Mouse (Mus musculus): ENCODE measurements around the gene Phactr1. TPM values are rescaled to one million over a fixed set of nuclear protein-coding genes. Genes with fewer than 3 reads are reported as not detected.

Gene Phactr1
- polyA plus RNA-seq, 2 experiments = 3.6 to 6.7 TPM

DNA sequence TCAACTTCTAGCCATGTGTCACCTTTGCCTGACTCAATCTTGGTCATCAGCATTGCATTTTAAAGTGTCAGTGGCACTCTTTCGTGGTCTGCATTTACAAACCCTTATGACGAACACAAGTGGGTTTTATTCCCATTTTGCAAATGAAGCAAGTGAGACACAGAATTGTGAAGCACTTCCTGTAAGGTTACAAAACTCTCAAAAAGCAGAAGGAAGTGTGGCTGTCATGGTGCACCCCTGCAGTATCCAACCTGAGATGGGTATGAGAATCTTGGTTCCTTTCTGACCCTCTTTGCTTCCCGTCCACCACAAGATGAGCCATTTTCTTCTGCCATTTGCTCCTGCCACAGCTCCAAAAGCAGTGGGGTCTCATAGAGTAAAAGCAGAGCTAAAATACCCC is 295.7 kb downstream of the Phactr1 start:
- Histone ChIP-seq H3K9ac (ENCODE audit: low read depth, low read length, severe bottlenecking) (no peak overlapping the region), H3K36me3 (ENCODE audit: control insufficient read depth, insufficient read depth, low read length) (no peaks in the 10 kb centered on the region), H3K27me3 (ENCODE audit: control insufficient read depth, insufficient read depth, low read length) (no peaks in the 10 kb centered on the region), H3K4me3 (replicated peaks; ENCODE audit: low read length) (no peak overlapping the region), H3K4me2 (replicated peaks; ENCODE audit: low read depth, low read length, severe bottlenecking) (no peak overlapping the region), H3K4me1 (ENCODE audit: control insufficient read depth, insufficient read depth, low read length) (no peaks in the 10 kb centered on the region), H3K27ac (replicated peaks; ENCODE audit: low read depth, low read length) (no peak overlapping the region), H3K9me3 (ENCODE audit: control insufficient read depth, low read length) (no peaks in the 10 kb centered on the region)
- 92% methylated on average over 3 of the region's 3 CpGs for WGBS
- ATAC-seq (ENCODE audit: low FRiP score, low read depth) = no peak
- DNase-seq (ENCODE audit: low spot score) = no peak
- TF ChIP-seq POLR2A (IDR thresholded peaks at IDR 0.05; ENCODE audit: borderline replicate concordance, extremely low read depth, insufficient read depth, insufficient read length) = no peak

DNA sequence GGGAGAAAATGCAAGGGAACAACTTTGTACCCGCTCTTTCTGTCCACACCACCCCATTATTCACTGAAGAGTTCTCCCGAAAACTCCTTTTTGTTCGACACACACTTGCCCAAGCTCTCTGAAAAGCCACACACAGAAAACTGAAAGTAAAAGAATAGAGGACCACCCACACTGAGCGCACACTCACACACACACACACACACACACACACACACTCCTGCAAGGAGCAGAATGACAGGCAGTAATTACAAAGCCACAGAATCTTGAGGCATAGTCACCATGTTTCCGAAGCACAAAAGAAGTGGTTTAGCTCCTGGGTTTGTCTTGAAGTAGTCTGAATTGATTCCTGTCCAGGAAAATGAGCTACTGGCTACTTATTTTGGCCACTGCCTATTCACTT is 296.5 kb downstream of the Phactr1 start:
- H3K4me2 ChIP-seq (replicated peaks; ENCODE audit: low read depth, low read length, severe bottlenecking) = no peak overlapping the region
- H3K36me3 ChIP-seq (ENCODE audit: control insufficient read depth, insufficient read depth, low read length) = no peaks in the 10 kb centered on the region
- WGBS = 84% methylated on average over 5 of the region's 5 CpGs
- H3K9ac ChIP-seq (ENCODE audit: low read depth, low read length, severe bottlenecking) = no peak overlapping the region
- TF ChIP-seq POLR2A (IDR thresholded peaks at IDR 0.05; ENCODE audit: borderline replicate concordance, extremely low read depth, insufficient read depth, insufficient read length) = no peak
- no peaks in the 10 kb centered on the region for H3K4me1 ChIP-seq (ENCODE audit: control insufficient read depth, insufficient read depth, low read length)
- no peak overlapping the region for H3K4me3 ChIP-seq (replicated peaks; ENCODE audit: low read length)
- no peak for DNase-seq (ENCODE audit: low spot score)
- H3K27me3 ChIP-seq (ENCODE audit: control insufficient read depth, insufficient read depth, low read length) = no peaks in the 10 kb centered on the region
- no peaks in the 10 kb centered on the region for H3K9me3 ChIP-seq (ENCODE audit: control insufficient read depth, low read length)
- ATAC-seq (ENCODE audit: low FRiP score, low read depth) = no peak
- H3K27ac ChIP-seq (replicated peaks; ENCODE audit: low read depth, low read length) = no peak overlapping the region

DNA sequence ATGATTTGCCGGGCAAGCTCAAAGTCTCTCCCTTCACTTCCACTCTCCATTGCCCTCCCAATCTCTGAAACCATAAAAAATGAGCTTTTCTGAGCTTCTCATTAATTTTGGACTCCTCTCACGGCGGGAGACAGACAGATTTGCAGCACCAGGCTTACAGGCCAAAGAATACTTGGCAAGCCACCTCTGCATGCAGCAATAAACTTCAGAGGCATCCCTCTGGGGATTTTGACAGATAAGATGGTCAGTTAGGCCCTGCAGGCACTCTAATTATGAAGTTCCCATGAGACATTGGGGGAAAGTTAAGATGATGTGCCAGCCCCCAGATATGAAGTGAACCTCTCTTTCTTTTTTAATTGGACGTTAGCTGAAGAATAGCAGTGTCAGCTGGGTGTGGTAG is 300.2 kb downstream of the Phactr1 start:
- no peak for DNase-seq (ENCODE audit: low spot score)
- H3K9me3 ChIP-seq (ENCODE audit: control insufficient read depth, low read length) = no peaks in the 10 kb centered on the region

DNA sequence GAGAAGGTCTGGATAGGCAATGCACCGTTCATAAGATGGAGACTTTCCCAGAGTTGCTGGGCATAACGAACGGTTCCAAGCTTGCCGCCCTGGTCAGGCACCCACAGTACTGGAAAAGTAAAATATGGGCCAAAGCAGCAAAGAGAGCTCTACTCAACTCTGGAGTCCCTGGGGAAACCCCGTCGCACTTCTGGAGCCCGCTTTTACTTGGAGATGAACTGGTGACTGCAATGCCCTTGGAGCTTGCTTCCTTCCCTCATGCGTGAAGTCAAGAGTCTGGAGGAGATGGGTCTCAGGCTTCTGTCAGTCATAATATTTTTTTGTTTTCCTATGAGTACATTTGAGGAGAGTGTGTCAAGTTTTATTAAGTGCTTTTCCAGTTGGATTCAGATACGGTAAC is 302.2 kb downstream of the Phactr1 start:
- Histone ChIP-seq H3K27me3 (ENCODE audit: control insufficient read depth, insufficient read depth, low read length) (no peaks in the 10 kb centered on the region), H3K4me1 (ENCODE audit: control insufficient read depth, insufficient read depth, low read length) (0 out of 2 replicates have a peak, but pooled peaks cover 3% of the 10 kb centered on the region), H3K4me3 (replicated peaks; ENCODE audit: low read length) (no peak overlapping the region), H3K36me3 (ENCODE audit: control insufficient read depth, insufficient read depth, low read length) (no peaks in the 10 kb centered on the region), H3K9ac (ENCODE audit: low read depth, low read length, severe bottlenecking) (no peak overlapping the region), H3K4me2 (replicated peaks; ENCODE audit: low read depth, low read length, severe bottlenecking) (no peak overlapping the region), H3K27ac (replicated peaks; ENCODE audit: low read depth, low read length) (no peak overlapping the region), H3K9me3 (ENCODE audit: control insufficient read depth, low read length) (no peaks in the 10 kb centered on the region)
- ATAC-seq (ENCODE audit: low FRiP score, low read depth) = no peak
- TF ChIP-seq POLR2A (IDR thresholded peaks at IDR 0.05; ENCODE audit: borderline replicate concordance, extremely low read depth, insufficient read depth, insufficient read length) = no peak
- 77% methylated on average over 9 of the region's 9 CpGs for WGBS
- DNase-seq (ENCODE audit: low spot score) = no peak

More for the DNA sequence above, 300.2 kb downstream of the Phactr1 start:
- H3K27me3 ChIP-seq (ENCODE audit: control insufficient read depth, insufficient read depth, low read length) = no peaks in the 10 kb centered on the region
- TF ChIP-seq POLR2A (IDR thresholded peaks at IDR 0.05; ENCODE audit: borderline replicate concordance, extremely low read depth, insufficient read depth, insufficient read length) = no peak
- 58% methylated on average over 4 of the region's 4 CpGs for WGBS
- H3K4me1 ChIP-seq (ENCODE audit: control insufficient read depth, insufficient read depth, low read length) = 0 out of 2 replicates have a peak, but pooled peaks cover 3% of the 10 kb centered on the region
- no peak overlapping the region for H3K9ac ChIP-seq (ENCODE audit: low read depth, low read length, severe bottlenecking)
- no peaks in the 10 kb centered on the region for H3K36me3 ChIP-seq (ENCODE audit: control insufficient read depth, insufficient read depth, low read length)
- no peak for ATAC-seq (ENCODE audit: low FRiP score, low read depth)
- H3K4me2 ChIP-seq (replicated peaks; ENCODE audit: low read depth, low read length, severe bottlenecking) = no peak overlapping the region
- no peak overlapping the region for H3K27ac ChIP-seq (replicated peaks; ENCODE audit: low read depth, low read length)
- no peak overlapping the region for H3K4me3 ChIP-seq (replicated peaks; ENCODE audit: low read length)

DNA sequence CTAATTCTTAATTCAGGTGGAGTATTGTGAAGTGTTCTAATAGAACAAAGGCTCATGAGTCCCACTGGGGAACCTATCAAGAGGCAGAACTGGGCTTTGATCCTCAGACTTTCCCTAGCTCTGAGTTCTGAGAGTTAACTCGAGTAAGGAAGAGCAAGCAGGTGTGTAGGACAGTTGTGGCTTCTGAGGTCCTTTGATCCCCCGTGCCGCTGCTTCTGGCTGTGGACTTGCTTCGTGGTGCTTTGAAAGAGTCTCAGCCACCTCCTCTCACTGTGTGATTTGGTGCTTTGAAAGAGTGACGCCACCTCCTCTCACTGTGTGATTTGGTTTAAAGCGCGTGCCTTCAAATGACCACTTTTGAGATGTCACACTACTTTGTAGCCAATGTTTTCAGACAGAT is 305.4 kb downstream of the Phactr1 start:
- H3K9ac ChIP-seq (ENCODE audit: low read depth, low read length, severe bottlenecking) = no peak overlapping the region
- no peak overlapping the region for H3K4me2 ChIP-seq (replicated peaks; ENCODE audit: low read depth, low read length, severe bottlenecking)
- DNase-seq (ENCODE audit: low spot score) (no peak), ATAC-seq (ENCODE audit: low FRiP score, low read depth) (no peak)
- no peak overlapping the region for H3K4me3 ChIP-seq (replicated peaks; ENCODE audit: low read length)
- WGBS = 79% methylated on average over 7 of the region's 7 CpGs
- H3K27me3 ChIP-seq (ENCODE audit: control insufficient read depth, insufficient read depth, low read length) = no peaks in the 10 kb centered on the region
- H3K9me3 ChIP-seq (ENCODE audit: control insufficient read depth, low read length) = no peaks in the 10 kb centered on the region
- H3K36me3 ChIP-seq (ENCODE audit: control insufficient read depth, insufficient read depth, low read length) = no peaks in the 10 kb centered on the region
- H3K4me1 ChIP-seq (ENCODE audit: control insufficient read depth, insufficient read depth, low read length) = 0 out of 2 replicates have a peak, but pooled peaks cover 6% of the 10 kb centered on the region
- no peak for TF ChIP-seq POLR2A (IDR thresholded peaks at IDR 0.05; ENCODE audit: borderline replicate concordance, extremely low read depth, insufficient read depth, insufficient read length)
- no peak overlapping the region for H3K27ac ChIP-seq (replicated peaks; ENCODE audit: low read depth, low read length)
